Mouse (Mus musculus) liver, embryonic 16.5 days (tissue): ENCODE results near the gene Agap1. TPM values are rescaled to one million over a fixed set of nuclear protein-coding genes. Genes with fewer than 3 reads are reported as not detected.

Experiments used
- ATAC-seq: fragments of 200-750 bp; cut with Nextera tagmentation; 2 replicates; pipeline ENCODE4 v1.8.0; 2017; ENCODE audit warnings: low read depth, mild to moderate bottlenecking, moderate number of reproducible peaks, moderate library complexity
- H3K27ac ChIP-seq: fragments of 300-500 bp; sonication (generic); 2 replicates; pipeline ENCODE4 v1.5.1; 2014; ENCODE audit warnings: mild to moderate bottlenecking, low read length
- H3K27me3 ChIP-seq: fragments of 300-500 bp; sonication (generic); 2 replicates; pipeline ENCODE4 v1.6.1; 2014; ENCODE audit warnings: low read depth, low read length, mixed read lengths; ENCODE audit not compliant: control insufficient read depth, insufficient read depth
- H3K36me3 ChIP-seq: fragments of 300-500 bp; sonication (generic); 2 replicates; pipeline ENCODE4 v1.6.1; 2014; ENCODE audit warnings: mild to moderate bottlenecking; ENCODE audit not compliant: control insufficient read depth, insufficient read depth
- H3K4me1 ChIP-seq: fragments of 300-500 bp; sonication (generic); 2 replicates; pipeline ENCODE4 v1.6.1; 2014; ENCODE audit warnings: low read depth, low read length, mixed read lengths; ENCODE audit not compliant: control insufficient read depth
- H3K4me2 ChIP-seq: fragments of 300-500 bp; sonication (generic); 2 replicates; pipeline ENCODE4 v1.6.1; 2014; ENCODE audit warnings: low read depth, low read length, mixed read lengths
- H3K4me3 ChIP-seq: fragments of 300-500 bp; sonication (generic); 2 replicates; pipeline ENCODE4 v1.5.1; 2014; ENCODE audit warnings: low read depth, mild to moderate bottlenecking, low read length
- H3K9ac ChIP-seq: fragments of 300-500 bp; sonication (generic); 2 replicates; pipeline ENCODE4 v1.6.1; 2014; ENCODE audit warnings: low read depth, low read length
- H3K9me3 ChIP-seq: fragments of 300-500 bp; sonication (generic); replicated peaks from 2 replicates; pipeline ENCODE4 v1.6.1; 2016; ENCODE audit warnings: low read length; ENCODE audit not compliant: control insufficient read depth
- WGBS: fragments of 180-500 bp; shearing (Covaris S2); extraction: QIAGEN DNeasy Blood & Tissue Kit; methylation state at CpG from one replicate; pipeline ENCODE4 v1.1.7; 2014; ENCODE audit not compliant: insufficient replicate concordance; 5-methylcytosine and 5-hydroxymethylcytosine counted together
- polyA plus RNA-seq: library from polyadenylated mRNA; unstranded; fragments of >200 nt; fragmentation: Nextera tagmentation; extraction: Ambion mirVana; gene quantifications from 2 replicates; pipeline ENCODE4 v1.2.1, GENCODE M21; 2015

The Agap1 gene
- polyA plus RNA-seq, 1 experiment from 2014 or later, result 1.1 TPM

GRCm38 (mm10) chr1:89716234-89716633 is 261.6 kb downstream of the Agap1 start:
- no peak overlapping the region for H3K9ac ChIP-seq
- no peaks in the 10 kb centered on the region for H3K4me1 ChIP-seq
- H3K9me3 ChIP-seq, result no peaks in the 10 kb centered on the region
- H3K36me3 ChIP-seq, result no peaks in the 10 kb centered on the region
- H3K4me2 ChIP-seq, result no peak overlapping the region
- 41% methylated on average over 2 of the region's 2 CpGs for WGBS
- H3K27ac ChIP-seq, result no peak overlapping the region
- H3K4me3 ChIP-seq, result no peak overlapping the region
- no peak for ATAC-seq
- no peaks in the 10 kb centered on the region for H3K27me3 ChIP-seq

DNA sequence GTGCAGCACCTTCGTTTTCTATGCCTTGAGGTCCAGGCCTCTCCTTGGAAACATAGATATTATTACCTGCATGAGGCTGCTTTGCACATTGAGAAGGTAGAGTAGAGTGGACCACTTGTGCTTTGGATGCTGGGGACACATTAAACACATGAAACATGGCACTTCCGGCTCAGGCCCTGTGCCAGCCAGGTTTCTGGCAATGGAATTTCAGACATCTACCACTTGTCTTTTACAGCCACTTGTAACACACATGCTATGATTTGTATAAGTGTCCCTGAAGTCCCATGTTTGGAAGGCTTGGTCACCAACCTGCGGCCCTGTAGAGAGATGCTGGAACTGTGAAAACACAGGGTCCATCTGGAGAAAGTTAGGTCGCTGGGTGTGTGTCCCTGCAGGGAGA is 262.5 kb downstream of the Agap1 start:
- WGBS, result 62% methylated on average over 4 of the region's 4 CpGs
- Histone ChIP-seq H3K4me3 (no peak overlapping the region), H3K36me3 (no peaks in the 10 kb centered on the region), H3K27me3 (no peaks in the 10 kb centered on the region), H3K4me1 (no peaks in the 10 kb centered on the region), H3K9ac (no peak overlapping the region), H3K27ac (no peak overlapping the region), H3K4me2 (no peak overlapping the region), H3K9me3 (no peaks in the 10 kb centered on the region)
- no peak for ATAC-seq

DNA sequence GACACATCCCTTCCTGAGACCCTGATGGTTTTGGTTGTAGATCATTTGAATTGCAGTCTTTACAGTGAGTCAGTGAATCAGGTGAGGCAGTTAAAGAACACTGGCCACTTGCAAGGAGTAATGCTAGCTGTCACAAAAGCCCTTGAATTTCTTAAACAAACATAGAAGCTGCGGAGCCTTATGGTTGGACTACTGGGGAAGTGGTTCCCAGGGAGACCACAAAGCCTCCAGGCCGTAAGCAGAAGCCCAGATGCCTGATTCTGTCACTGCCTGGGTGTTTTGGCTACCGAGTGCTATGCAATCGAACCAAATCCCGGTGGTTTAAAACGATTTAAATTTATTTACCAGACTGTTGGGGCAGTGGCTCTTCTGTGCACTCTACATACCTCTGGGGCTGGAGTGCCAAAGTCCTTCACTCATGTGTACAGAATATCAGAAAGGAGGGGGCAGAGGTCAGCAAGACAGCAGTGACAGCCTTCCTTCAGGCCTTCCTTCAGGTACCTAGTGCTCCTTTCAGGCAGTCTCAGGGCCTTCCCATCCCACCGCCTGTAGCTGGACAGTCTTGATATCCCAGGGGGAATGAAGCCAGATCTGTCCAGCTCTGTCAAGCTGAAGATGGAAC is 264.3 kb downstream of the Agap1 start:
- H3K27ac ChIP-seq, result no peak overlapping the region
- H3K4me1 ChIP-seq, result no peaks in the 10 kb centered on the region
- H3K36me3 ChIP-seq, result no peaks in the 10 kb centered on the region
- no peak overlapping the region for H3K9ac ChIP-seq
- no peak overlapping the region for H3K4me3 ChIP-seq
- 39% methylated on average over 7 of the region's 7 CpGs for WGBS
- no peaks in the 10 kb centered on the region for H3K27me3 ChIP-seq
- no peak overlapping the region for H3K4me2 ChIP-seq
- ATAC-seq, result no peak
- no peaks in the 10 kb centered on the region for H3K9me3 ChIP-seq

GRCm38 (mm10) chr1:89724141-89724540 is 269.5 kb downstream of the Agap1 start:
- H3K4me1 ChIP-seq, result no peaks in the 10 kb centered on the region; the same call in 1 of the 2 replicates
- no peaks in the 10 kb centered on the region for H3K27me3 ChIP-seq
- no peaks in the 10 kb centered on the region for H3K9me3 ChIP-seq
- 54% methylated on average over 3 of the region's 3 CpGs for WGBS
- H3K36me3 ChIP-seq, result no peaks in the 10 kb centered on the region
- H3K9ac ChIP-seq, result no peak overlapping the region
- H3K4me3 ChIP-seq, result no peak overlapping the region
- H3K27ac ChIP-seq, result no peak overlapping the region
- no peak for ATAC-seq
- no peak overlapping the region for H3K4me2 ChIP-seq

GRCm38 (mm10) chr1:89724555-89724954 is 269.9 kb downstream of the Agap1 start:
- H3K36me3 ChIP-seq, result no peaks in the 10 kb centered on the region
- no peak overlapping the region for H3K4me3 ChIP-seq
- H3K4me1 ChIP-seq, result no peaks in the 10 kb centered on the region; the same call in 1 of the 2 replicates
- no peak overlapping the region for H3K27ac ChIP-seq
- H3K27me3 ChIP-seq, result no peaks in the 10 kb centered on the region
- no peak overlapping the region for H3K4me2 ChIP-seq
- H3K9ac ChIP-seq, result no peak overlapping the region
- H3K9me3 ChIP-seq, result no peaks in the 10 kb centered on the region
- 47% methylated on average over 6 of the region's 6 CpGs for WGBS
- no peak for ATAC-seq

DNA sequence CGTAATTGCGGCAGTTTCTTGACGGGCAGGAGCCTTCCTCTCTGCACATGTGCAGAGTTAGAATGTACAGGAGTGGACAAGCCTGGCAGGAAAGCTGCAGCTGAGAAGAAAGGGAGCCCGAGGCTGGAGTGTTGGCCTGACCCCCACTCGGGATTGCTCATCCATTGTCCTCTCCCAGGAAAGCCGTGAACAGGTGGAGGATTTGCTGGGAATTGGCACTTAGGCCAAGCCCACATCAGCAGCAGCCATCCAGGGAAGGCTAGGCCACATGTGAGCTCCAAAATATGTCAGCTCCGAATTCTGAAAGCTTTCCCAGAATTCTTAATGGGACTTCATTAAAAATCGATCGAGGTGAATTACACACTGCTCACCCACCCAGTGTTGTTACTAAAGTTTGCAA is 270.4 kb downstream of the Agap1 start:
- H3K4me2 ChIP-seq, result no peak overlapping the region
- no peak overlapping the region for H3K27ac ChIP-seq
- no peak overlapping the region for H3K4me3 ChIP-seq
- H3K9me3 ChIP-seq, result no peaks in the 10 kb centered on the region
- 65% methylated on average over 9 of the region's 9 CpGs for WGBS
- H3K9ac ChIP-seq, result no peak overlapping the region
- H3K36me3 ChIP-seq, result no peaks in the 10 kb centered on the region
- no peaks in the 10 kb centered on the region for H3K27me3 ChIP-seq
- no peaks in the 10 kb centered on the region; the same call in 1 of the 2 replicates for H3K4me1 ChIP-seq
- ATAC-seq, result no peak

GRCm38 (mm10) chr1:89728481-89728880 is 273.9 kb downstream of the Agap1 start:
- WGBS, result 78% methylated on average over 6 of the region's 6 CpGs
- Histone ChIP-seq H3K27me3 (no peaks in the 10 kb centered on the region), H3K9ac (no peak overlapping the region), H3K4me3 (no peak overlapping the region), H3K9me3 (no peaks in the 10 kb centered on the region), H3K36me3 (no peaks in the 10 kb centered on the region), H3K4me1 (no peaks in the 10 kb centered on the region; the same call in 1 of the 2 replicates), H3K4me2 (no peak overlapping the region), H3K27ac (no peak overlapping the region)
- no peak for ATAC-seq

DNA sequence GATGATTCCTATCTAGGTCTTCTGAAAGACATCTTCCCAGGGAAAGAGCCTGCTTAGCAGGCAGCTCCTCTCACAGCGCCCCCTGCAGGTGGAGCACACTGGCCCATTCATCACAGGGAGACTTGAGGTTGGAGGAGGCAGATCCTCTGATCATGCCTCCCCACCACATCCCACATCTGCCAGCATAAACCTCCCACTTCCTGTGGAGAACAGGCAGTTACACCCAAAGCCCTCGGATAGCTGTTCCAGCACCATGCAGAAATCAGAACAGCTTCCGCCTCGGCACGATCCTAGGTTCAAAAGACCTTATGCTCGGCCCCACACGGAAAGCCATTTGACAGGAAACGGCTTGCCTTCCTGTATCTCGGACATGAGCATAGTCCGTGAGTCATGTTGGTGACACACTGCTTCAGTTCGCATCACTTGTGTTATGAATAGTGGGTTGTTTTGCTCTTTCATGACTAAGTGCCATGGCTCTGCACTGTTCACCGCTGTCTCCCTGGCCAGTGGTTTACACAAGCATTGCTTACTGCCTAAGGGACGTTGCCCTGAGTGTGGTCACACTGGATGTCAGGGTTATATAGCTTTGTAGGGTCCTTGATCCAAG is 276.1 kb downstream of the Agap1 start:
- 50% methylated on average over 13 of the region's 13 CpGs for WGBS
- no peak overlapping the region for H3K4me2 ChIP-seq
- no peak for ATAC-seq
- no peak overlapping the region for H3K4me3 ChIP-seq
- no peak overlapping the region for H3K27ac ChIP-seq
- no peaks in the 10 kb centered on the region for H3K36me3 ChIP-seq
- no peaks in the 10 kb centered on the region for H3K4me1 ChIP-seq
- no peak overlapping the region for H3K9ac ChIP-seq
- no peaks in the 10 kb centered on the region for H3K9me3 ChIP-seq
- H3K27me3 ChIP-seq, result no peaks in the 10 kb centered on the region

DNA sequence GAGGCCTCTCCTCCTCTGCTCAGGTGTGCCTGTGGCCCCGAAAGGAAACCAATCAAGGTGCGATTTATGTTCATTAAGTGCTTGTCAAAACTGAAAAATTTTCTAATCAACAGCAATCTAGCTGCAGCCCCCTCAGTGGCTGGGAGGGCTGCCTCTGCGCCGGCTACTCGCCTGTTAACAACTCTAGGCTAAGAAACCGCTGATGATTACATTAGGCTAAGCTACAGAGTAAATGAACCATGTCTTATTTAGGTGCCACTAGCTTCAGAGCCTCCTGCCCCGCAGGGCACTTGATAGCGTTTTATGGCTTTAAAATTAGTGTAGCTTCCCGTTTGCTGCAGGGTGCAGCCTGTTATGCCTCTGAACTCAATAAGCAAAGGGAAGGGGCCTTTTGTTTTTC is 279.8 kb downstream of the Agap1 start:
- 67% methylated on average over 9 of the region's 9 CpGs for WGBS

More for the DNA sequence above, 279.8 kb downstream of the Agap1 start:
- no peak overlapping the region for H3K27ac ChIP-seq
- no peaks in the 10 kb centered on the region for H3K27me3 ChIP-seq
- H3K4me2 ChIP-seq, result no peak overlapping the region
- no peaks in the 10 kb centered on the region for H3K9me3 ChIP-seq
- H3K9ac ChIP-seq, result no peak overlapping the region
- no peak for ATAC-seq
- no peaks in the 10 kb centered on the region for H3K4me1 ChIP-seq
- H3K4me3 ChIP-seq, result no peak overlapping the region
- no peaks in the 10 kb centered on the region for H3K36me3 ChIP-seq
